Mouse (Mus musculus) liver, embryonic 14.5 days (tissue): Measurements from ENCODE around the gene Cbx7. TPM values are rescaled to one million over a fixed set of nuclear protein-coding genes. Genes with fewer than 3 reads are reported as not detected.

Experiments
- ATAC-seq: fragments of 200-750 bp; cut with Nextera tagmentation; 2 replicates; pipeline ENCODE4 v1.8.0; 2017; ENCODE audit warnings: moderate number of reproducible peaks, mild to moderate bottlenecking, moderate library complexity; ENCODE audit not compliant: insufficient read depth
- DNase-seq, 3 experiments: peaks; one replicate each; pipeline ENCODE4 v3.0.0-alpha.2; 2012 to 2013; ENCODE audit warnings: low read depth in 3 of 3, low spot score in 3 of 3
- H3K27ac ChIP-seq: fragments of 300-500 bp; sonication (generic); 2 replicates; pipeline ENCODE4 v1.5.1; 2014; ENCODE audit warnings: moderate library complexity, mild to moderate bottlenecking, control low read depth, inconsistent platforms
- H3K27me3 ChIP-seq: fragments of 300-500 bp; sonication (generic); 2 replicates; pipeline ENCODE4 v1.6.1; 2014; ENCODE audit warnings: mild to moderate bottlenecking, low read length, moderate library complexity; ENCODE audit not compliant: control insufficient read depth, insufficient read depth
- H3K36me3 ChIP-seq: fragments of 300-500 bp; sonication (generic); replicated peaks from 2 replicates; pipeline ENCODE4 v1.6.1; 2014; ENCODE audit warnings: low read depth; ENCODE audit not compliant: control insufficient read depth, insufficient read depth
- H3K4me1 ChIP-seq, 2 experiments: fragments of 200-500 bp in 1 of 2; fragments of 300-500 bp in 1 of 2; sonication (generic) in 1 of 2; replicated peaks; 2 replicates each; pipeline ENCODE4 v1.6.1; 2012 to 2014; ENCODE audit warnings: antibody characterized with exemption in 1 of 2, inconsistent platforms in 1 of 2, low read length in 1 of 2; ENCODE audit not compliant: control insufficient read depth in 2 of 2, insufficient read depth in 2 of 2
- H3K4me2 ChIP-seq: fragments of 300-500 bp; sonication (generic); 2 replicates; pipeline ENCODE4 v1.6.1; 2014; ENCODE audit warnings: low read depth, mild to moderate bottlenecking, control low read depth, moderate library complexity
- H3K4me3 ChIP-seq, 2 experiments: fragments of 200-500 bp in 1 of 2; fragments of 300-500 bp in 1 of 2; sonication (generic) in 1 of 2; 2 replicates each; pipeline ENCODE4 v1.5.1; 2012 to 2014; ENCODE audit warnings: low read depth in 2 of 2, low read length in 2 of 2, mild to moderate bottlenecking in 2 of 2, control low read depth in 1 of 2, inconsistent platforms in 1 of 2, moderate library complexity in 1 of 2; ENCODE audit not compliant: insufficient read depth in 1 of 2
- H3K9ac ChIP-seq: fragments of 300-500 bp; sonication (generic); replicated peaks from 2 replicates; pipeline ENCODE4 v1.6.1; 2014; ENCODE audit warnings: mild to moderate bottlenecking, control low read depth, moderate library complexity
- H3K9me3 ChIP-seq: fragments of 300-500 bp; sonication (generic); 2 replicates; pipeline ENCODE4 v1.6.1; 2016; ENCODE audit warnings: low read length, mixed read lengths; ENCODE audit not compliant: control insufficient read depth
- CTCF ChIP-seq: IDR thresholded peaks from 2 replicates; pipeline ENCODE4 v1.5.1; 2016; ENCODE audit warnings: antibody characterized with exemption, low read depth, control low read depth
- EP300 ChIP-seq: IDR thresholded peaks from 2 replicates; pipeline ENCODE4 v1.6.1; 2016; ENCODE audit warnings: antibody characterized with exemption, low read depth
- WGBS: fragments of 180-500 bp; shearing (Covaris S2); extraction: QIAGEN DNeasy Blood & Tissue Kit; methylation state at CpG from one replicate; pipeline ENCODE4 v1.1.7; 2014; ENCODE audit not compliant: insufficient replicate concordance; 5-methylcytosine and 5-hydroxymethylcytosine counted together
- polyA plus RNA-seq, 2 experiments: library from polyadenylated mRNA; depleted of rRNA in 1 of 2; stranded (reverse) in 1 of 2; unstranded in 1 of 2; fragments of >200 nt; fragmentation: Nextera tagmentation in 1 of 2; extraction: Ambion mirVana in 1 of 2; gene quantifications; 2 replicates each; pipeline versions ENCODE4 v1.2.1 to v1.2.3; 2012 to 2014

Gene Cbx7
- polyA plus RNA-seq, 2 experiments = 0.62 to 2.5 TPM

DNA sequence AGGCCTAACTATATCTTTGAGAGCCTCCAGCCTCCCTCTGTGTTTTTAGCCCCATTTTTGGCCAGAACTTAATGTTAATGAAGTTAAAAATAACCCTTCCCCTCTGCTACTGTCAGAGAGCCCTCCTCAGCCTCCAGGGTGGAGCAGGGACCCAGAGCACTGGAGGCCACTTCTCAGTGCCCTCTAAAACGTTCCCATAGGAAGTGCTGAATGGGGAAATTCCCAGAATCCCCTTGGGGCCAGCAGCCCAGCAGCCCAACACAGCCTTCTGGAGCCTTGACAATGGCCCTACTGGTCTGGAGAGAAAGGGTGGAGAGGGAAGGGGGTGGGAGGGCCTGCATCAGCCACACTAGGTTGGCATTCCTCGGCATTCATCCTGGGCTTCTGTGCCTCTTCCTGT is 32.7 kb upstream of the Cbx7 start:
- 19% methylated on average over 2 of the region's 2 CpGs for WGBS
- DNase-seq = no peak

DNA sequence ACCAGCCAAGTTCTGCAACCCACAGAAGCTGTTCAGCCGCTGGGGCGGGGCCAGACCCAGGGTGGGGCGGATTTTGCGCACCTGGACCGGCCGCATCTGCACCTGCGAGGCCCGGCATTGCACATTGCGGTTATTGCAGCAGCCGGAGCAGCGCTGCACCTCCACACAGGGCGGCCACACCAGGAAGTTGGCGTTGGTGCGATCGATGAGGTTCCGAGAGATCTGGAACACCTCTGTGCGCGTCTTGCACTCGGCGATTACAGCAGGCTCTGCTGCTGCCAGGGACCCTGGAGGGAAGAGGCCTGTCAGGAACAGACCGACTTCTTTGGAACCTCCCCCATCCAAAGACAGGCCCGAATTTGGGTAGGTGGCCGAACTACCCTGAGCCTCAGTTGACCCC is 30.7 kb upstream of the Cbx7 start:
- peaks cover 0 to 17% of the 10 kb centered on the region in 2 experiments; a peak in 2 of 4 replicates for H3K4me1 ChIP-seq
- H3K4me2 ChIP-seq = no peak overlapping the region
- 80% methylated on average over 23 of the region's 23 CpGs for WGBS
- no peaks in the 10 kb centered on the region for H3K9me3 ChIP-seq
- DNase-seq = no peak
- no peak overlapping the region for H3K9ac ChIP-seq
- no peak overlapping the region for H3K4me3 ChIP-seq
- H3K36me3 ChIP-seq = no peaks in the 10 kb centered on the region
- no peaks in the 10 kb centered on the region for H3K27me3 ChIP-seq
- ATAC-seq = no peak
- no peak for TF ChIP-seq CTCF
- no peak for TF ChIP-seq EP300
- H3K27ac ChIP-seq = no peak overlapping the region

More for the DNA sequence above, 32.7 kb upstream of the Cbx7 start:
- no peak for TF ChIP-seq EP300
- TF ChIP-seq CTCF = no peak
- Histone ChIP-seq H3K36me3 (no peaks in the 10 kb centered on the region), H3K9ac (no peak overlapping the region), H3K4me1 (peaks cover 0 to 17% of the 10 kb centered on the region in 2 experiments; a peak in 2 of 4 replicates), H3K27me3 (no peaks in the 10 kb centered on the region), H3K4me2 (no peak overlapping the region), H3K9me3 (no peaks in the 10 kb centered on the region), H3K4me3 (no peak overlapping the region), H3K27ac (no peak overlapping the region)
- no peak for ATAC-seq

DNA sequence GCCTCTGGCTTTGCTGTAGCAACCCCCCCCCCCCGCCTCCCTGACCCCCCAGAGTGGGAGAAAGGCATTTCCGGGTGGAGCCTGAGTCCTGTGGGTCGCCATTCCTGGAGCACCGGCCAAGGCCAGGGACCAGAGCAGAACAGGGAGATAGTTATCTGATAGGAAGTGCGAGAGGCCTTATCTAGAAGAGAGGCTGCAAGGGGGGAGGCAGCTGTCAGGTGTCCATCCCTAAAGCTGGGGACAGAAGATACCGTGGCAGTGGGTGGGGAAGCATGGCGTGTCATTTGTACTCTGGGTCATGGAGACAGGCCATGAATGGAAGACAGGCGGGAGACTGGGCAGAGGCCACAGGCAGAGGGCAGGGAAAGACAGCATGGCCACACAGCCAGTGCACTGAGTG is 29.8 kb upstream of the Cbx7 start:
- H3K9me3 ChIP-seq = no peaks in the 10 kb centered on the region
- DNase-seq (no peak), ATAC-seq (no peak)
- no peak overlapping the region for H3K4me2 ChIP-seq
- H3K9ac ChIP-seq = no peak overlapping the region
- 19% methylated on average over 8 of the region's 8 CpGs for WGBS
- H3K4me1 ChIP-seq = peaks cover 0 to 11% of the 10 kb centered on the region in 2 experiments; a peak in 2 of 4 replicates
- no peak overlapping the region for H3K4me3 ChIP-seq
- H3K27ac ChIP-seq = no peak overlapping the region
- H3K27me3 ChIP-seq = no peaks in the 10 kb centered on the region
- no peaks in the 10 kb centered on the region for H3K36me3 ChIP-seq
- TF ChIP-seq CTCF (no peak), EP300 (no peak)

DNA sequence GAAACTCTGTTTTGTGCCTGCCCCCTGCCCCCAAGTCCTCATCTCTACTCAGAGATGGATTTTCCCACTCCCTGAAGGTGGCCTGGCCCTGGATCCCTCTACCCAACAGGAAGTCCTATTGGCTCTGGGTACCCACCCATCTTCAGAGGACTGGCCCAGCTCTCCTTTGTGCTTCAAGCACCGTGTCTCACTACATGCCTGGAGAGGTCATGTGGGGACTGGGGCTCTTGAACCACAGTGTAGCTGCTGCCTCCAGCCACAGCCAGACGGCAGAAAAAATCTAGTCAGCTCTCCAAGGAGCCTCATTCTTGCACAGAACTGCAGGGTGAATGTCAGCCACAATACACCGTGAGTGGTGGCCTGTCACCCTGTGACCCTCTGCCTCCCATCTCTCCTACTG is 27.1 kb upstream of the Cbx7 start:
- H3K9ac ChIP-seq = no peak overlapping the region
- no peaks in the 10 kb centered on the region for H3K27me3 ChIP-seq
- no peak overlapping the region for H3K4me2 ChIP-seq
- no peak overlapping the region for H3K27ac ChIP-seq
- DNase-seq (no peak), ATAC-seq (no peak)
- TF ChIP-seq CTCF = no peak
- no peak for TF ChIP-seq EP300
- 0 out of 4 replicates have a peak, but pooled peaks cover 0 to 2% of the 10 kb centered on the region in 2 experiments for H3K4me1 ChIP-seq
- H3K4me3 ChIP-seq = no peak overlapping the region
- WGBS = 56% methylated on average over 3 of the region's 3 CpGs
- H3K36me3 ChIP-seq = no peaks in the 10 kb centered on the region
- H3K9me3 ChIP-seq = no peaks in the 10 kb centered on the region

DNA sequence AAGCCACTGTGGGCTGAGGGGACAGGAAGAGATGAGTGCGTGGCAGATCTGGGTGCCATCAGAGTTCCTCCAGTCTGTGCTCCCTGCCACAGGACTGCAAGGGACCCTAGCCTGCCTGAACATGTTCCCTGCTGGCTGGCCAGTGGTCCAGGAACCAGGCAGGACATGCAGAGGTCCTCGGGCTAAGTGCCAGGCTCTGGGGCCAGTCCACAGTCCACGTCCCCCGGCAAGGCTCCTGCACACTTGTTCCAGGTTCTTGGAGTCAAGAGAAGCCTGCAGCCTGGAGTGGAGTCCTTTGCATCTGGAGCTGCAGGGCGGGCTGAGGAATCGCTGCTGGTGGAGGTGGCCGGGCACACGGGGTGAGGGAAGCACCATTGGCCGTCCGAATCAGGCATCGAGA is 25.9 kb upstream of the Cbx7 start:
- DNase-seq (no peak), ATAC-seq (no peak)
- Histone ChIP-seq H3K27me3 (no peaks in the 10 kb centered on the region), H3K9me3 (no peaks in the 10 kb centered on the region), H3K4me1 (0 out of 4 replicates have a peak, but pooled peaks cover 0 to 2% of the 10 kb centered on the region in 2 experiments), H3K4me2 (no peak overlapping the region), H3K9ac (no peak overlapping the region), H3K4me3 (no peak overlapping the region), H3K27ac (no peak overlapping the region), H3K36me3 (no peaks in the 10 kb centered on the region)
- 76% methylated on average over 11 of the region's 11 CpGs for WGBS
- TF ChIP-seq CTCF (no peak), EP300 (no peak)
